Mouse (Mus musculus) neural tube, embryonic 11.5 days (tissue): Measurements from ENCODE around the gene Atg7. TPM values are rescaled to one million over a fixed set of nuclear protein-coding genes. Genes with fewer than 3 reads are reported as not detected.

Experiments
- ATAC-seq: fragments of 200-750 bp; cut with Nextera tagmentation; 2 replicates; pipeline ENCODE4 v1.8.0; 2017; ENCODE audit warnings: moderate number of reproducible peaks, mild to moderate bottlenecking, moderate TSS enrichment, moderate library complexity; ENCODE audit not compliant: insufficient read depth, low FRiP score, low TSS enrichment
- DNase-seq: peaks from one replicate; pipeline ENCODE4 v3.0.0-alpha.2; 2015; ENCODE audit warnings: low spot score
- H3K27ac ChIP-seq: fragments of 300-500 bp; sonication (generic); 2 replicates; pipeline ENCODE4 v1.5.1; 2014; ENCODE audit warnings: low read depth, mild to moderate bottlenecking, low read length
- H3K27me3 ChIP-seq: fragments of 300-500 bp; sonication (generic); 2 replicates; pipeline ENCODE4 v1.6.1; 2014; ENCODE audit warnings: mild to moderate bottlenecking, low read length, mixed read lengths; ENCODE audit not compliant: control insufficient read depth, insufficient read depth
- H3K36me3 ChIP-seq: fragments of 300-500 bp; sonication (generic); 2 replicates; pipeline ENCODE4 v1.6.1; 2014; ENCODE audit warnings: mild to moderate bottlenecking, low read length, moderate library complexity, mixed read lengths; ENCODE audit not compliant: control insufficient read depth, insufficient read depth
- H3K4me1 ChIP-seq: fragments of 300-500 bp; sonication (generic); 2 replicates; pipeline ENCODE4 v1.6.1; 2014; ENCODE audit warnings: low read length, mixed read lengths; ENCODE audit not compliant: control insufficient read depth, insufficient read depth
- H3K4me2 ChIP-seq: fragments of 300-500 bp; sonication (generic); 2 replicates; pipeline ENCODE4 v1.6.1; 2014; ENCODE audit warnings: low read depth, mild to moderate bottlenecking, moderate library complexity
- H3K4me3 ChIP-seq: fragments of 300-500 bp; sonication (generic); 2 replicates; pipeline ENCODE4 v1.5.1; 2014; ENCODE audit warnings: low read depth, low read length
- H3K9ac ChIP-seq: fragments of 300-500 bp; sonication (generic); 2 replicates; pipeline ENCODE4 v1.6.1; 2014; ENCODE audit warnings: mild to moderate bottlenecking, low read length
- H3K9me3 ChIP-seq: fragments of 300-500 bp; sonication (generic); 2 replicates; pipeline ENCODE4 v1.6.1; 2016; ENCODE audit warnings: low read length; ENCODE audit not compliant: control insufficient read depth
- WGBS: fragments of 180-500 bp; shearing (Covaris S2); extraction: QIAGEN DNeasy Blood & Tissue Kit; methylation state at CpG from one replicate; pipeline ENCODE4 v1.1.7; 2014; 5-methylcytosine and 5-hydroxymethylcytosine counted together
- polyA plus RNA-seq: library from polyadenylated mRNA; unstranded; fragments of >200 nt; fragmentation: Nextera tagmentation; extraction: Ambion mirVana; gene quantifications from 2 replicates; pipeline ENCODE4 v1.2.1, GENCODE M21; 2014

Atg7 gene
- polyA plus RNA-seq, 1 experiment from 2014 or later = 20.7 TPM

DNA sequence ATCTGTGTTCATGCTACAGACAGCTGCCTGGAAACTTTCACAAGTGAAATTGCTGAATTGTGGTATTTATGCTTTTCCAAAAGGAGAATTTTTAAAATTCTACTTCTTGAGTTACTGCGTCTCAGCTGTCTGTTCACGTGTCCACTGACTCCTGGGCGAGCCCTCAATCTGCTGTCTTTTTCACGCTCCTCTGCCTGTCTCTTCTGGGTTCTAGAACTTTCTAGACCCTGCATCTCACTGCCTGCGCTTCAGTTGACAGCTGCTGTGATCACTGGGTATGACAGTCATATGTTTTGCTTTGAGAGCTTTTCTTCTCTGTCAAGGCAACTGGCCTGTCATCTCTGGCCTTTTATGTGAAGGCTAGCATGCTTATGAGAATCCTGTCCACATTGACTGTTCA lies 132.3 kb downstream of the Atg7 start:
- Histone ChIP-seq H3K4me1 (peaks cover 19% of the 10 kb centered on the region), H3K9me3 (no peaks in the 10 kb centered on the region), H3K27ac (no peak overlapping the region), H3K4me2 (no peak overlapping the region), H3K9ac (no peak overlapping the region), H3K4me3 (no peak overlapping the region), H3K36me3 (no peaks in the 10 kb centered on the region), H3K27me3 (no peaks in the 10 kb centered on the region)
- ATAC-seq (no peak), DNase-seq (no peak)
- 95% methylated on average over 5 of the region's 5 CpGs for WGBS

DNA sequence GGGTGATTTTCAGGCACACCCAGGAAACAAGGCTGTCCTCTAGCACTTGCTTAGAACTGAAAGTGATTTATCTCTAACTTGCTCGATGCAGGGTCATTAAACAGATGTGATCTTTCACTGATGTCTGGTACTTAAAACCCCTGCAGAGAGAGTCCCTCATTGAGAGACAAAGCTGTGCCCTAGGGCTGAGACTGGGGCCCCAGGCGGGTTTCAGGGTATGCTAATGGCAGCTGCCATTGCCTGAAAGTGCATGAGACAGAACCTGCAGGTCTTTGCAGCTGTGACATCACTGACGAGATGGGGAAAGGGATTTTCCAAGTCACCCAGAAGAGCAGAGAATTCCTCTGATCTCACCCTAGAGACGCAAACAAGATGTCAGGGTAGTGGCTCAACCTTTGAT lies 135.0 kb downstream of the Atg7 start:
- peak; percentile 69 for DNase-seq
- H3K4me3 ChIP-seq = no peak overlapping the region
- peaks cover 19% of the 10 kb centered on the region for H3K4me1 ChIP-seq
- no peaks in the 10 kb centered on the region for H3K27me3 ChIP-seq
- no peaks in the 10 kb centered on the region for H3K9me3 ChIP-seq
- no peaks in the 10 kb centered on the region for H3K36me3 ChIP-seq
- H3K4me2 ChIP-seq = no peak overlapping the region
- WGBS = 7% methylated on average over 4 of the region's 4 CpGs
- peak; percentile 50; the same call in 1 of the 2 replicates for ATAC-seq
- no peak overlapping the region for H3K9ac ChIP-seq
- H3K27ac ChIP-seq = no peak overlapping the region

GRCm38 (mm10) chr6:114778650-114779049 lies 135.8 kb downstream of the Atg7 start:
- Histone ChIP-seq H3K27me3 (no peaks in the 10 kb centered on the region), H3K9ac (no peak overlapping the region), H3K36me3 (no peaks in the 10 kb centered on the region), H3K9me3 (no peaks in the 10 kb centered on the region), H3K4me2 (no peak overlapping the region), H3K4me1 (peaks cover 19% of the 10 kb centered on the region), H3K27ac (no peak overlapping the region), H3K4me3 (no peak overlapping the region)
- ATAC-seq (peak; percentile 77; the same call in 1 of the 2 replicates), DNase-seq (peak; percentile 43)
- 33% methylated on average over 8 of the region's 8 CpGs for WGBS

GRCm38 (mm10) chr6:114780583-114780982 lies 137.7 kb downstream of the Atg7 start:
- ATAC-seq (no peak), DNase-seq (no peak)
- Histone ChIP-seq H3K27me3 (no peaks in the 10 kb centered on the region), H3K9me3 (no peaks in the 10 kb centered on the region), H3K4me2 (no peak overlapping the region), H3K9ac (no peak overlapping the region), H3K36me3 (no peaks in the 10 kb centered on the region), H3K4me3 (no peak overlapping the region), H3K27ac (no peak overlapping the region), H3K4me1 (peaks cover 19% of the 10 kb centered on the region)
- WGBS = 68% methylated on average over 2 of the region's 2 CpGs

DNA sequence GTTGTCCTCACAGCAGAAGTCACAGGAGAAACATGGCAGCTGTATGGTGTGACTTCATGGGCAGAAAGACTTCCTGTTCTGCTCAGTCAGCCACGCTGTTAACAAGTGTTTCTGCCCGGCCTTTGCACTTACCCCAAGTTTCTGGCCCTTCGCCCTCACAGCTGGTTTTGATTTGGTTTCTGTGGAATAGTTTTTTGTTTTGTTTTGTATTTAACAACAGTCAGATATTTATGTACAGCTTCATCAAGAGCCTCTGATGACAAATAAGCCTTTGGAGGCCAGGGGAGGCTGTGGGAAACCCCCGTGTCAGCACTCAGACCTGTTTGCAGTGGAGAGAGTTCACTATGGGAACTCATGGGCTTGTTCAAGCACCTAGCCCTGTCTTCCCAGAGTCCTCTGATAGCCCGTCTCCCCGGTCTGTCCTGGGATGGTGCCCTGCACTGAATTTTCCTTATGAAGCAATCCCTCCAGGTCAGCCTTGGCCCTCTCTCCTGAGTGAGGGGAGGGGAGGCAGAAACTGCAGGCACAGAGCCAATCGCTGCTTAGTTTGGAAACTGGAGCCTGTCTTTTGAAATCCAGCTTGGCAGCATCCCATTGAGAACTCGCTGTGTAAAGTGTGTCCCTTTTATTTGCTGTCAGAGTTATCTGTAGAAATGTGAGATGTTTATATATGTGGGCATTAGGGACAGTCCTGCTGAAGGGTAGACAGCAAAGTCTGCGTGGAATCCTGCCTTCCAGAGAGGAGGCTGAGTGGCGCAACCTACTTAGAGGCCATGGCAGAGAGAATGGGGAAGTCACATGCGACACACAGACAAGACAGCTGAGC lies 138.7 kb downstream of the Atg7 start:
- DNase-seq (no peak), ATAC-seq (no peak)

DNA sequence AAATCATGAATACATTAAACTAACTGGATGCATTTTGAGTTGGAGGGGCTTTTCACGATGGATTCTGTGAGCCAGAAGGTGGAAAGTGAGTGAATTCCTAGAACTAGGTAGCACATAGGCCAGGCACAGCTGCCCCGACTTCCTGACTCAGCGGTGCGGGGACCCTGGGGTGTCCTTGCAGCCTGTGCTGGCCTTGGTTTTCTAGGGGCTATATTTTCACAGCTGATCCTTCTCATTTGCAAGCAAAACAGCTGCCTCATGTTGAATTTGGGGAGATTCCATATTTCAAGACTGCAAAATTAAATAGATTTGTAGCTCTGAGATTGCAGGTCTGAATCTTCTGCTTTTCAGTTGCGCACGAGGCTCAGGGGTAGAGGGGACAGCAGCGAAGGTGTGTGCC lies 139.6 kb downstream of the Atg7 start:
- DNase-seq = no peak
- ATAC-seq = no peak
- Histone ChIP-seq H3K9me3 (no peaks in the 10 kb centered on the region), H3K27ac (no peak overlapping the region), H3K4me2 (no peak overlapping the region), H3K9ac (no peak overlapping the region), H3K36me3 (no peaks in the 10 kb centered on the region), H3K27me3 (no peaks in the 10 kb centered on the region), H3K4me1 (peaks cover 13% of the 10 kb centered on the region), H3K4me3 (no peak overlapping the region)
- WGBS = 75% methylated on average over 7 of the region's 7 CpGs

More for the DNA sequence above, 138.7 kb downstream of the Atg7 start:
- H3K4me1 ChIP-seq = peaks cover 19% of the 10 kb centered on the region
- H3K27me3 ChIP-seq = no peaks in the 10 kb centered on the region
- H3K4me3 ChIP-seq = no peak overlapping the region
- 48% methylated on average over 11 of the region's 11 CpGs for WGBS
- H3K4me2 ChIP-seq = no peak overlapping the region
- no peak overlapping the region for H3K27ac ChIP-seq
- no peaks in the 10 kb centered on the region for H3K9me3 ChIP-seq
- no peaks in the 10 kb centered on the region for H3K36me3 ChIP-seq
- H3K9ac ChIP-seq = no peak overlapping the region

- DNase-seq (no peak), ATAC-seq (no peak)
- Histone ChIP-seq H3K9me3 (no peaks in the 10 kb centered on the region), H3K4me2 (no peak overlapping the region), H3K36me3 (no peaks in the 10 kb centered on the region), H3K27ac (no peak overlapping the region), H3K4me1 (no peaks in the 10 kb centered on the region), H3K4me3 (no peak overlapping the region), H3K27me3 (no peaks in the 10 kb centered on the region), H3K9ac (no peak overlapping the region)
- 26% methylated on average over 3 of the region's 3 CpGs for WGBS
Observed at GRCm38 (mm10) chr6:114786461-114786860, 143.6 kb downstream of the Atg7 start.

DNA sequence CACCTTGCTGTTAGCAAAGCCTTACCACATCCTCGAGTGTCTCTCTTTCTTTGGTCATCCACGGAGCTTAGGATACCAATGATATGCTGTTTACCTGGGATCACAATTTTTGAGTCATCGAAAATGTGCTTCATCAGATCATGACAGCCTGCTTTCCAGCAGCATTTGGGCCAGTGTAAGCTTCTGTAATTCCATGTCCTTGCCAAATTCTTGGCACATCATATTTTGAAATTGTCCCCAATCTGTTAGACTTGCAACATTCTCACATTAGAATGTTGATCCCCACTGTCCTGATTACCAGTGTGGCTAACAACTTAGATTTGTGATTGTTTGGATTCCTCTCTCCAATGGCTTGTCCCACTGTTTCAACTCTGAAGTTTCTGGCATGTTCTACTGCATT lies 144.7 kb downstream of the Atg7 start:
- no peak overlapping the region for H3K9ac ChIP-seq
- no peaks in the 10 kb centered on the region for H3K9me3 ChIP-seq
- H3K4me1 ChIP-seq = no peaks in the 10 kb centered on the region
- WGBS = 83% methylated on average over 3 of the region's 3 CpGs
- no peak overlapping the region for H3K4me3 ChIP-seq
- H3K27me3 ChIP-seq = no peaks in the 10 kb centered on the region
- DNase-seq = no peak
- no peak for ATAC-seq
- H3K4me2 ChIP-seq = no peak overlapping the region
- no peak overlapping the region for H3K27ac ChIP-seq
- no peaks in the 10 kb centered on the region for H3K36me3 ChIP-seq

DNA sequence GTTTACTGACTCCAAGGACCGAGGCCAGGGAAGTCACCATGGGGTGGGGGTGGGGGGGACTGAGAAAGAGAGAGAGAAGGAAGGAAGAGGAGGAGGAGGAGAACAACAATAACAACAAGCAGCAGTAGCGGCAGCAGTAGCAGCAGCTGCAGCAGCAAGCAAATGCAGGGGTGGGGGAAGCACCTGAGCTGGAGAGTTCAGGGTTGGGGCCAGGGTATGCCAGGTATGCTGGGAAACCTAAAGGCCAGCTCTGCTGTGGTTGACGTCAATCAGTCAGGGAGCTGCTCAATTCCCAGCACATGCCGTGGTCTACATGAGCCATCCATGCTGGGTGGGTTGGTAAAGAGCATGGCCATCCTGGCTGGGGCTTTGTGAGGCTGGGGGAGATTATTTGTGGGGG lies 145.8 kb downstream of the Atg7 start:
- no peak for DNase-seq
- H3K9me3 ChIP-seq = no peaks in the 10 kb centered on the region
- H3K36me3 ChIP-seq = no peaks in the 10 kb centered on the region
- no peaks in the 10 kb centered on the region for H3K27me3 ChIP-seq
- no peak for ATAC-seq
- H3K27ac ChIP-seq = no peak overlapping the region
- WGBS = 84% methylated on average over 4 of the region's 4 CpGs
- H3K4me3 ChIP-seq = no peak overlapping the region
- no peak overlapping the region for H3K9ac ChIP-seq
- no peaks in the 10 kb centered on the region for H3K4me1 ChIP-seq
- H3K4me2 ChIP-seq = no peak overlapping the region
